Mouse (Mus musculus): ENCODE data around the gene Gm14569.

GRCm38 (mm10) chrX:36385340-36385739, 106.3 kb downstream of the Gm14569 start:
- TF ChIP-seq POLR2A (IDR thresholded peaks at IDR 0.05; ENCODE audit: control insufficient read depth, extremely low read depth, insufficient read depth, low read length, poor library complexity): no peak
- no peak for TF ChIP-seq CTCF (IDR thresholded peaks at IDR 0.05; ENCODE audit: borderline replicate concordance, control insufficient read depth, extremely low read depth, insufficient read depth, low read length, poor library complexity)
